Comparison of ENCODE assay signal across 1 mouse cellular context in the genomic region with DNA sequence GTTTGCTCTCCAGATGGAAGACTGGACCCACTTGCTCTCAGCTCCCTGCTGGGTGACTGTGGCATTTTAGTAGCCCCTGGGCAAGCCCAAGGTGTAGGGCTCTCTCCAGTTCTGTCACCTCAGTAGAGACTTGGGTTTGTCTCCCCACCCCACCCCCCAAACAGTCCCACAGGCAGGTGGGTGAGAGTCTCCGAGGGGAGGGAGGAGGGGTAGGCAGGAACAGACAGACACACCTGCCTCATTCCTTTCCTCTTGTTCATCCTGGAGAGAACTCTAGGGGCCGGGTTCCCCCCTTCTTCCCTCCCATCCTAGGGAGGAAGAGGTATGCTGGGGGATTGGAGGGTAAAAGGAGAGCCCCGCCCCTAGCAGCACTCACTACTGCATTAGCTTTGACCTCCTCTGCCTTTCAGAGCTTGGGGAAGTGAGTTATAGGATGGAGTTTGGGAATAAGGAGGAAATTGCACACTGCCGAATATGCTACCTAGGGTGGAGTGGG.
A peak's percentile ranks its signal among the peaks of the same experiment; 100 is the strongest.
TF ChIP-seq lines count a peak whose summit lies in the region.

No protein-coding gene starts in this region.

TF ChIP-seq in CH12.LX, 34 proteins besides CTCF, POLR2A, EP300 and RAD21 (continued from another document):
- no peak for TF ChIP-seq MEF2A (IDR thresholded peaks at IDR 0.05; ENCODE audit: borderline replicate concordance, low read depth, low read length)
- TF ChIP-seq ZNF384 (IDR thresholded peaks at IDR 0.05; ENCODE audit: low read depth, low read length) = no peak
- TF ChIP-seq BHLHE40 (IDR thresholded peaks at IDR 0.05; ENCODE audit: low read depth, low read length) = peak; percentile 40; the same call in 1 of the 2 replicates
- TF ChIP-seq JUND (conservative IDR thresholded peaks at IDR 0.05; ENCODE audit: low read depth, low read length) = no peak
- no peak for TF ChIP-seq ELF1 (IDR thresholded peaks at IDR 0.05; ENCODE audit: low read depth, low read length)
- no peak for TF ChIP-seq USF1 (IDR thresholded peaks at IDR 0.05; ENCODE audit: low read depth, low read length)
